Mouse (Mus musculus): ENCODE measurements around the gene Chit1. TPM values are rescaled to one million over a fixed set of nuclear protein-coding genes. Genes with fewer than 3 reads are reported as not detected.

Gene Chit1
- total RNA-seq, 2 experiments from 2014 or later = not detected

- peak; percentile 95 for DNase-seq
These were observed 12.1 kb upstream of the Chit1 start for GRCm38 (mm10) chr1:134098726-134099515.

GRCm38 (mm10) chr1:134099516-134100235 lies 11.4 kb upstream of the Chit1 start:
- no peak for DNase-seq

GRCm38 (mm10) chr1:134100401-134100800 lies 10.6 kb upstream of the Chit1 start:
- DNase-seq = no peak

DNA sequence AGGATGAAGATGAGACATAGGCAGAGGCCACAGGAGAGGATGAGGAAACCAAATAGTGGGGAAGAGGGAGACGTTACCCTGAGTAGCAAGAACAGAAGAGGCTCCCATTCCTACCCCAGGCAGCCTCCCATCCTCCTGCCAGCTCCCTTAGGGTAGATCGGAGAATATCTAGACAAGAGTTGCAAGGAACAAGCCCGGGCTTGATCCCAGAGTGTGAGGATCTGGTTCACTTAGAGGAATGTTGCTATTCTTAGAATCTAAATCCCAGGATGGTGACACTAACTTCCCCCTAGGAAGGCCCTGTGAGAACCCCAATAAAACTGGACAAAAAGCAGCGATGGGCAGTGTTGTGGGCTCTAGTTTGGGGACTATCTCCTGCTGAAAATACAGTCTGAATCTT lies 10.1 kb upstream of the Chit1 start:
- no peak for DNase-seq

GRCm38 (mm10) chr1:134101593-134101992 lies 9.4 kb upstream of the Chit1 start:
- DNase-seq = no peak

DNA sequence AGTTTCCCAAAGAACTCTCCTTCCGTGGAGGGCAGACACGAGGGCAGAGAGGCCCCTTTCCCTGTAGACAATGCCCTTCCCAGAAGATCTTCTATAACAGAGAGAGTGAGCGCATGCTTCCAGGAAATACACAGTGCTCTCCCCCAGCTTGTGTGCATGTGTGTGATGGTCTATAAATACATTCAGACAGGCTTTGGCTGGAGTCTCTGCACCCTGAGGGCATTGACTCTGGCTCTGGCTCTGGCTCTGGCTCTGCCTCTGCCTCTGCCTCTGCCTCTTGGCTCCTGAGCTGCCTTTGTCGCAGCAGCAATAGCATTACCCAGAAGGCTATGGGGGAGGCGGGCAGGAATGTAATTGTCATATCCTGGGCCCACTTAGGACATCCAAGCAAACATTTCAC lies 7.2 kb upstream of the Chit1 start:
- peak; percentile 50 for DNase-seq

GRCm38 (mm10) chr1:134105043-134105763 lies 5.8 kb upstream of the Chit1 start:
- no peak for DNase-seq

DNA sequence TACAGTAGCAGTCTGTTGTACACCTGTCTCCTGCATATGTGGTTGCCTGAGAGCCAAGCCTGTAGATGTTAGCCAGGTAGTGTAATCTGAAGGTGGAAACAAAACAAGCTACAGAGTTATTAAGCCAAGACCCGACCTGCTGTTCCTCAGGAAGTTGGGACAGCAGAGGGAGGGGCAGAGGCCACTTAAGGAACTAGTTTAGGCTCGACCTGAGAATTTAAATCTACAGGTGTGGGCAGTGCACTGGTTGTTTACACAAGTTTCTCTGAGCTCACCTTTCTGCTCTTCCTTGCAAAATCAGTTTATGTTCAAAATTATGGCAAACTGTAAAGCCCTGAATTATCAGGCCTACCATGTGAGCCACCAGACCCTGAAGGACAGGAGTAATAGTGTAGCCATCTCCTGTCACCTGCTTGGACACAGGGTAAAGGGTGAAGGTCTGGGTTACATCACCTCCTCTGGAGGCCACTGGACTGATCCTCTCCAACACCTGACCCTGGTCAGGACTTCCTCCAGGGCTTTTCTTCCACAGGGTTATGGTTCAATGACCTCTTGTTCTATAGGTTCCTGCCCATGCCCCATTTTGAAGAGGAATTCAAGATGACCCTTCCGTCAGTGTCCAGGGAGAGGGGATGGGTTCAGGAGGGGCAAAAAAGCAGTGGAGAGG lies 5.1 kb upstream of the Chit1 start:
- DNase-seq = no peak

DNA sequence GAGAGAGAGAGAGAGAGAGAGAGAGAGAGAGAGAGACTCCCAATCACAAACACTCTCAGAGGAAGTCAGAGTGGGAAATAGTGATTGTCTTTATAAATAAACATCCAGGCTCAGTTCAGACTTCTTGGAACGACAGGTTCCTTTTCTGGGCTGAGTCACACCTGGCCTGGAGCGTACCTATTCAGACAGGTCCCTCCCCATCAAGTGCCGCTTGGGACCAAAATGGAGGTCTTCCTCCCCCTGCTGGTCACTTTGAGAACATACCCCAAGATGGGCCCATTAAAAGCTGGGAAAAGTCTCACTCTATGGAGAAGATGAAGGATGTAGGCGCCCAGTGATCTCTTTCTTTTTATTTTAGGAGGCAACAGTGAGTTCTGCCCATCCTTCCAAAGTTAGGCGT lies 4.3 kb upstream of the Chit1 start:
- DNase-seq = peak; percentile 55

DNA sequence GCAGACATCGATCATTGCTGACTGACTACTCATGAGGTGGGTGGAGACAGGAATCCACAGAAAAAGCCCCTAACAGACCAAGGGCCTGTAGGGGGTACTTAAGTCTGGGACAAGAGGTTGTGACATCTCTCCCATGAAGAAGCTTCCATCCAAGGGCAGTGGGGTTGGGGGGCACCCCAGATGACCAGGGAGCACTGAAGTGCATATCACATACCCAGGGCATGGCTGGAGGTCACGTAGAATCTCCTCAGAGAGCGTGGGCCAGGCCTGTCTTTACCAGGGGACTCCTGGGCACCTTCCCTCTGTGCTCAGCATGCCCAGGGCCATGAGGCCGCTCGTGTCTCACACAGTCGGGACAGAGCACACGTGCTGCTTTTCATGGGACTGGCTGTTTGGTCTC lies 3.3 kb upstream of the Chit1 start:
- DNase-seq = no peak

DNA sequence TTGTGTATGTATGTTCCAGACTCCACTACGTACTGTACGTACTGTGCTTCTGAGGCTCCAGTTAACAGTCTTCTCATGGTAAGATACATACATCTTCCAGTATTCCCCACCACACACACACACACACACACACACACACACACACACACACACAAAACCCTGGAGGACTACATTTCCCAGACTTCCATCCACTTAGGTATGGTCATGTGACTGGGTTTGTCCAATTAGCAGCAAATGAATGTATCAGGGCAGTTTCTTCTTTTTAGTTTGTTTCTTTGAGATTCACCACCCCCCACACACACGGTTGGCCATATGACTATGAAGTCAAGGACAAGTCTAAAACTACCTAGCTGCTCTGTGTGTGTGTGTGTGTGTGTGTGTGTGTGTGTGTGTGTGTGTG lies 1.0 kb upstream of the Chit1 start:
- no peak for DNase-seq

GRCm38 (mm10) chr1:134110449-134110848 lies 593 bp upstream of the Chit1 start:
- DNase-seq = no peak

- no peak for DNase-seq
These were observed 2.5 kb downstream of the Chit1 start for GRCm38 (mm10) chr1:134113560-134113959.

DNA sequence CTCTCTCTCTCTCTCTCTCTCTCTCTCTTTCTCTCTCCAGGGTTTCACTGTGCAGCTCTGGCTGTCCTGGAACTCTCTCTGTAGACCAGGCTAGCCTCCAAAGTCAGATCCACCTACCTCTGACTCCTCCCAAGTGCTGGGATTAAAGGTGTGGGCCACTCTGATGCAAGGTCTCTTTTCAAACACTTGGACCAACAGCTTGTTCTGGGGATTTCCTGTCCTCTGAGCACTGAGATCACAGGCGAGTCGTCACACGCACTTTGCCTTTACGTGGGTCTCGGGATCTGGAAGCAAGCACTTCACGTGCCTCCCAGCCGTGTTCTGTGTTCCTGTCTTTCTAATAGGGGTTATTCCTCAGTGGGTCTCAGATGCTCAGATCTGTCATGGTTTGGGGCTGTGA lies 3.0 kb downstream of the Chit1 start:
- no peak for DNase-seq

GRCm38 (mm10) chr1:134114730-134115129 lies 3.7 kb downstream of the Chit1 start:
- DNase-seq = no peak

DNA sequence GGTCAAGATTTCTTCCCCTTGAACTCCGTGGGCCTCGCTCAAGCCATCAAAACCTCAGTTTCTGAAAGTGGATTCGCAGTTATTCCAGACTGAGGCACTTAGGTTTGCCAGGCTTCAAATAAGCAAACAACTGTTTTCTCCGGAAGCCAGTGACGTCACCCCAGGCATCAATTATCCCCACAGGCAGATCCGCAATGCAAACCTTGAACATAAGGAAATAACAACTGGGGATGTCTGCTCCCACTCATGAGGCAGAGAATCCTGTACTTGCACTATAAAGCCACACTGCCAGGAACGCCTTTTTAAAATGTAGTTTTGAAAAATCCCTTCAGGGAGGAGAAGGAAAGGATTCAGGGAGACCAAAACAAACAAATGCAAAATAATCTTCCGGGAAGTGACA lies 4.4 kb downstream of the Chit1 start:
- DNase-seq = no peak

GRCm38 (mm10) chr1:134117110-134117509 lies 6.1 kb downstream of the Chit1 start:
- DNase-seq = no peak

DNA sequence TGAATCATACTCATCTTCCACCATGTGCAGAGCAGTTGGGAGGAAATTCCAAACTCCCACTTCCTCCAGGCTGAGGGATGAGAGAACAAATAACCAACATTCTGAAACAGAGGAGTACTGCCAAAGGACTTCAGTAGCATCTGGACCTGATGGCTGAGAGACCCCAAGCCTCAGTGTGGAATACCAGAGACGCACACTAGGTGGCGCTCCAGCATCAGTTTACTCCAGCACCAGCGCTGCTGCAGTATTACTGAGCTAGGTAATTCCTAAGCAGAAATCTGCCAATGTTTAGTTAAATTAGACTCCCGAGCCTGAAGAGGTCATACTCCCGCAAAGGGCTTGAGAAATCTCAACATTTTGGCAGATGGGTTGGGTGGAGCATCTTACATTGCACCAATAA lies 9.1 kb downstream of the Chit1 start:
- peak; percentile 65 for DNase-seq

DNA sequence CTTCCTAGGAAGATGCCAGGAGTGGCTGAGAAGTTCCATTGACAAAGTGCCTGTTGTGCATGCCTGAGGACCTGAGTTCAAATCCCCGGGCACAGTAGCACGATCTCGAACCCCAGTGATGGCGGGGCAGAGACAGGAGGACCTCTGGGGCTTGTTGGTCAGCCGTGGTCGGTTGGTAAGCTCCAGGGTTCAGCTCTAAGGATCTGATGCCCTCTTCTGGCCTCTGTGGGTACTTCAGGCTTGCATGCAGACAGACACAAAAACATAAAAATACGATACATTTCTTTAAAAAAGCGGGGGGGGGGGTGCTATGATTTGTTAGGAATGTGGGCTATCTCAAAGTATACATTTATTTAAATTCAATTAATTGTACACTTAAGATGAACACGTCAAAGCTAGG lies 11.2 kb downstream of the Chit1 start:
- DNase-seq = no peak

DNA sequence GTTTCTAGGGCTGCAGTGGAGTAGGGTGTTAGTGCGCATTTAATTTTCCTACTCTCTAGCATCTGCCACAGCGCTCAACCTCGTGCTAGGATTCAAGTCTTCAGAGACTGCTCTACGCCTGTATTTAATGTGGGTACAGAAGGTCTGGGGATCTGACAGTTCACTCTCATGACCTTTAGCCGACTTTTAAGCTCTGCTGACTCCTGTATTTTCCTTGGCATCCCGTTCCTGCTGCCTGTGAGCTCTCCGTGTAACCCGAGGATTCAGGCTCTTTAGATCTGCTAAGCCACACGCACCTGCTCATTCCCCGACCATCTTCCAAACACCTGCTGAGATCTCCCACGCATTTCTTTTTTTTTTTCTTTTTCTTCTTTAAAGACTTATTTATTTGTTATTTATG lies 22.3 kb downstream of the Chit1 start:
- DNase-seq = peak; percentile 51

DNA sequence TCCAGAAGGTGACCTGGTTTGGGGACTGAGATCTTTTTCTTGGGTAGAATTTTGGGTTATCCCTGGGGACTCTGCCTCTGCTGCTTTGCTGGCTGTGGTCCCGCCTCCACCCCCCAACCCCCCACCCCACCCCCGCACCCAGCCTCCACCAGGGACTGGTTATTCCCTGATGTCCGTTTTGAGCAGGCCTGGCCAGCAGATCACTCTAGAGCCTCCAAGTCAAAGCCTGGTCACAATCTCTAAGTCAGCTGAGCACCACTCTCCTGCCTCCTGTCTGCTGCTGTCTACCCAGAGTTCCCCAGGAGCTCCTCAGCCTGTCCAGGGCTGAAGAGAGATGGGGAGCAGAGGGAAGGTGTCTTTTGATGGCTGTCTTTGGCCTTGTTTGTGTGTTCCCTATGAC lies 25.3 kb downstream of the Chit1 start:
- no peak for DNase-seq

DNA sequence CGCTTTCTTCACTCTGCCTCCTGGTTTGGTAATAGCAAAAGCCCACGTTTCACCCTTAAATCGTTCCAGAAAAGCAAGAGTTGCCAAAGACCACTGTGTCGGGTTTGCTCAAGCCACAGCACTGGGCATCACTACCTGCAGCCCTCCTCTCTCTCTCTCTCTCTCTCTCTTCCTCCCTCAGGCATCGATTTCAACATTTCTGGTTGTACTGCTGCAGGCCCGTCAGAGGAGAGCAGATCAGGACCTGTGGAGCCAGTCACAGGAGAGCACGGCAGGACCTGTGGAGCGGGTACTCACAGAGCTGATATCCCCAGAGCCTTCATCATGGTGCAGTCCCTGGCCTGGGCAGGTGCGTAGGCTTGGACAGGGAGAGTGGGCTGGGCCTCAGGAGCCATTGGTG lies 27.4 kb downstream of the Chit1 start:
- DNase-seq = no peak

DNA sequence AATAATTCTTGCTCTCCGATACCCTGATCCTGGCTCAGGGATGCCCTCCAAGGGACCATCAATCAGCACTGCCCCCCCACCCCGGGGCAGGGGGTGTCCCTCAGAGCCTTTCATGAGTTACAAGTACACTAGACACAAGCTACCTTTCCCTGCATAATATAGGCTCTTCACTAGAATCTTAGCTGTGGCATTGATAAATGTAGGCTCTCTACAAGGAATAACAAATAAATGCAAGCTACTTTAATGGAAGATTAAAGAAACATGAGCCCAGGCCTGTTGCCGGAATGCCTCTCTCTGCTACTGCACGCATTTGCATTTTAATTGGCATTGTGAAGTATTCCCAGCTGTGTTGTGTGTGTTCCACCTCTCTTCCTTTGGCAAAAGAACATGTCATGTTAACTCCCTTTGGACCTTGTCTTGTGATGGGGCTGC lies 31.3 kb downstream of the Chit1 start:
- DNase-seq = no peak
